Mouse (Mus musculus): Measurements from ENCODE around the gene Olfr1360. TPM values are rescaled to one million over a fixed set of nuclear protein-coding genes. Genes with fewer than 3 reads are reported as not detected.

Olfr1360 gene
- total RNA-seq, 2 experiments from 2014 or later = not detected

- no peak for ATAC-seq (ENCODE audit: poor library complexity, severe bottlenecking)
Measured at GRCm38 (mm10) chr13:21663286-21663685, 13.9 kb downstream of the Olfr1360 start, which contains the start of gene Olfr1361. TSS of gene Olfr1361 (minus strand) at chr13:21663386.

DNA sequence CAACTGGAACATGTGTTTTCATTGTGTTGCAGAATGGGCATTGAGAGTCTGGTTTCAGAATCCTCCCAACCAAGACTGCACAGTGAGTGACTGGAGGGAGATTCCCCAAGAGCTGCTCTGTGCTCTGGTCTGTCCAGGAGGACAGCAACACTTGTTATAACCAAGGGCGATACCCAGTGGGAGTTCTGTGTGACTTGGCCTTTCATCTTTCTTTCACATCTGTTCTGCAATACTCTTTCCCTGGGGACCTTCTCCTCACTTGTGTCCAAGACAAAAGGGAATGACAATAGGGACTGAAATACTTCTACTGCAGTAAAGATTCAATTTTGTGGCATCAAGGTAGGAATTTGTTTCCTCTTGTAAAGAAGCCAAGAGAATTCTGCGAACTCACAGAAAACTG is 34.8 kb downstream of the Olfr1360 start, which contains the start of gene Olfr11:
Olfr11 (minus strand) TSS at position 101 of the 400 bp plus-strand sequence.
- ATAC-seq (ENCODE audit: poor library complexity, severe bottlenecking) = no peak

Other genes with a start within 250 kb of the Olfr1360 start
Only the 30 nearest of the 33 such genes appear.
- 0.09 and 0.16 TPM in 2 replicates for gene Zkscan4, start 198.5 kb downstream of the Olfr1360 start, total RNA-seq (2015)
- gene Zkscan4, start 198.5 kb downstream of the Olfr1360 start, total RNA-seq (2017) = 0.44 TPM in 1 of 2 replicates, not detected in the other
- not detected in 2 replicates for gene Gm10065, start 198.0 kb downstream of the Olfr1360 start, total RNA-seq (2015)
- gene Gm10065, start 198.0 kb downstream of the Olfr1360 start, total RNA-seq (2017) = not detected in 2 replicates
- 0.09 and 0.56 TPM in 2 replicates for gene AK157302, start 182.2 kb downstream of the Olfr1360 start, total RNA-seq (2015)
- gene AK157302, start 182.2 kb downstream of the Olfr1360 start, total RNA-seq (2017) = 0.20 TPM in 1 of 2 replicates, not detected in the other
- 7.8 and 10.7 TPM in 2 replicates for gene Gm11273, start 176.0 kb downstream of the Olfr1360 start, total RNA-seq (2015)
- gene Gm11273, start 176.0 kb downstream of the Olfr1360 start, total RNA-seq (2017) = 4.3 and 5.2 TPM in 2 replicates
- gene Zkscan8, start 146.3 kb downstream of the Olfr1360 start, total RNA-seq (2015) = 7.0 and 7.1 TPM in 2 replicates
- gene Zkscan8, start 146.3 kb downstream of the Olfr1360 start, total RNA-seq (2017) = 4.4 and 4.9 TPM in 2 replicates
- not detected in 2 replicates for gene Olfr1366, start 134.6 kb downstream of the Olfr1360 start, total RNA-seq (2015)
- gene Olfr1366, start 134.6 kb downstream of the Olfr1360 start, total RNA-seq (2017) = not detected in 2 replicates
- not detected in 2 replicates for gene Olfr1535, start 117.5 kb downstream of the Olfr1360 start, total RNA-seq (2015)
- not detected in 2 replicates for gene Olfr1535, start 117.5 kb downstream of the Olfr1360 start, total RNA-seq (2017)
- not detected in 2 replicates for gene Olfr1364, start 95.6 kb downstream of the Olfr1360 start, total RNA-seq (2015)
- gene Olfr1364, start 95.6 kb downstream of the Olfr1360 start, total RNA-seq (2017) = not detected in 2 replicates
- not detected in 2 replicates for gene Olfr1362, start 63.4 kb downstream of the Olfr1360 start, total RNA-seq (2015)
- not detected in 2 replicates for gene Olfr1362, start 63.4 kb downstream of the Olfr1360 start, total RNA-seq (2017)
- gene Olfr11, start 34.9 kb downstream of the Olfr1360 start, total RNA-seq (2015) = not detected in 2 replicates
- not detected in 2 replicates for gene Olfr11, start 34.9 kb downstream of the Olfr1360 start, total RNA-seq (2017)
- not detected in 2 replicates for gene Olfr1361, start 14.0 kb downstream of the Olfr1360 start, total RNA-seq (2015)
- gene Olfr1361, start 14.0 kb downstream of the Olfr1360 start, total RNA-seq (2017) = not detected in 2 replicates
- gene Olfr1359, start 20.7 kb upstream of the Olfr1360 start, total RNA-seq (2015) = not detected in 2 replicates
- not detected in 2 replicates for gene Olfr1359, start 20.7 kb upstream of the Olfr1360 start, total RNA-seq (2017)
- gene Hist1h2bl, start 38.7 kb upstream of the Olfr1360 start, total RNA-seq (2015) = 262 and 280 TPM in 2 replicates
- gene Hist1h2bl, start 38.7 kb upstream of the Olfr1360 start, total RNA-seq (2017) = 409 and 426 TPM in 2 replicates
- gene Hist1h2ai, start 39.0 kb upstream of the Olfr1360 start, total RNA-seq (2015) = 5.0 and 7.6 TPM in 2 replicates
- 3,924 and 4,338 TPM in 2 replicates for gene Hist1h2ai, start 39.0 kb upstream of the Olfr1360 start, total RNA-seq (2017)
- gene Hist1h3h, start 40.3 kb upstream of the Olfr1360 start, total RNA-seq (2015) = 37.0 and 141 TPM in 2 replicates
- 82.6 and 194 TPM in 2 replicates for gene Hist1h3h, start 40.3 kb upstream of the Olfr1360 start, total RNA-seq (2017)
- 139 and 162 TPM in 2 replicates for gene Hist1h2bm, start 44.6 kb upstream of the Olfr1360 start, total RNA-seq (2015)
- 615 and 635 TPM in 2 replicates for gene Hist1h2bm, start 44.6 kb upstream of the Olfr1360 start, total RNA-seq (2017)
- gene Hist1h4j, start 57.7 kb upstream of the Olfr1360 start, total RNA-seq (2015) = 5.8 and 10.7 TPM in 2 replicates
- gene Hist1h4j, start 57.7 kb upstream of the Olfr1360 start, total RNA-seq (2017) = 595 and 644 TPM in 2 replicates
- 97.3 and 158 TPM in 2 replicates for gene Hist1h4k, start 73.1 kb upstream of the Olfr1360 start, total RNA-seq (2015)
- gene Hist1h4k, start 73.1 kb upstream of the Olfr1360 start, total RNA-seq (2017) = 2,083 and 3,751 TPM in 2 replicates
- 141 and 258 TPM in 2 replicates for gene Hist1h2ak, start 76.4 kb upstream of the Olfr1360 start, total RNA-seq (2015)
- gene Hist1h2ak, start 76.4 kb upstream of the Olfr1360 start, total RNA-seq (2017) = 1,551 and 1,637 TPM in 2 replicates
- gene Hist1h2bn, start 76.7 kb upstream of the Olfr1360 start, total RNA-seq (2015) = 318 and 331 TPM in 2 replicates
- 1,434 and 1,651 TPM in 2 replicates for gene Hist1h2bn, start 76.7 kb upstream of the Olfr1360 start, total RNA-seq (2017)
- 792 and 803 TPM in 2 replicates for gene Hist1h1b, start 103.2 kb upstream of the Olfr1360 start, total RNA-seq (2015)
- 2,001 and 2,565 TPM in 2 replicates for gene Hist1h1b, start 103.2 kb upstream of the Olfr1360 start, total RNA-seq (2017)
- gene Hist1h3i, start 106.0 kb upstream of the Olfr1360 start, total RNA-seq (2015) = 290 and 369 TPM in 2 replicates
- gene Hist1h3i, start 106.0 kb upstream of the Olfr1360 start, total RNA-seq (2017) = 211 and 245 TPM in 2 replicates
- gene Hist1h2an, start 109.8 kb upstream of the Olfr1360 start, total RNA-seq (2015) = 5.6 TPM in 1 of 2 replicates, not detected in the other
- 740 and 806 TPM in 2 replicates for gene Hist1h2an, start 109.8 kb upstream of the Olfr1360 start, total RNA-seq (2017)
- 15.3 and 29.2 TPM in 2 replicates for gene Hist1h2bp, start 110.1 kb upstream of the Olfr1360 start, total RNA-seq (2015)
- 50.7 and 60.8 TPM in 2 replicates for gene Hist1h2bp, start 110.1 kb upstream of the Olfr1360 start, total RNA-seq (2017)
- 340 and 370 TPM in 2 replicates for gene Hist1h2bq, start 132.8 kb upstream of the Olfr1360 start, total RNA-seq (2015)
- gene Hist1h2bq, start 132.8 kb upstream of the Olfr1360 start, total RNA-seq (2017) = 37.2 and 71.4 TPM in 2 replicates
- gene Hist1h2ao, start 133.1 kb upstream of the Olfr1360 start, total RNA-seq (2015) = 149 and 256 TPM in 2 replicates
- gene Hist1h2ao, start 133.1 kb upstream of the Olfr1360 start, total RNA-seq (2017) = 2,161 and 2,311 TPM in 2 replicates
- 67.9 and 71.7 TPM in 2 replicates for gene Hist1h4m, start 134.3 kb upstream of the Olfr1360 start, total RNA-seq (2015)
- gene Hist1h4m, start 134.3 kb upstream of the Olfr1360 start, total RNA-seq (2017) = 1,995 and 3,050 TPM in 2 replicates
- 60.0 and 63.1 TPM in 2 replicates for gene Hist1h4n, start 154.8 kb upstream of the Olfr1360 start, total RNA-seq (2015)
- gene Hist1h4n, start 154.8 kb upstream of the Olfr1360 start, total RNA-seq (2017) = 1,683 and 2,067 TPM in 2 replicates
- gene Hist1h2ap, start 156.1 kb upstream of the Olfr1360 start, total RNA-seq (2015) = 111 and 142 TPM in 2 replicates
- gene Hist1h2ap, start 156.1 kb upstream of the Olfr1360 start, total RNA-seq (2017) = 857 and 1,070 TPM in 2 replicates
- gene Hist1h2br, start 156.3 kb upstream of the Olfr1360 start, total RNA-seq (2015) = 322 and 378 TPM in 2 replicates
- gene Hist1h2br, start 156.3 kb upstream of the Olfr1360 start, total RNA-seq (2017) = 273 and 294 TPM in 2 replicates